Mouse (Mus musculus) stomach, postnatal 0 days (tissue): ENCODE data around the gene A730071L15Rik. TPM values are rescaled to one million over a fixed set of nuclear protein-coding genes. Genes with fewer than 3 reads are reported as not detected.

ENCODE experiments used
- ATAC-seq: fragments of 200-750 bp; cut with Nextera tagmentation; 2 replicates; pipeline ENCODE4 v1.8.0; 2017; ENCODE audit not compliant: low FRiP score, low TSS enrichment
- DNase-seq: peaks from one replicate; pipeline ENCODE4 v3.0.0-alpha.2; 2016; ENCODE audit warnings: low spot score
- H3K27ac ChIP-seq: fragments of 300-500 bp; sonication (generic); replicated peaks from 2 replicates; pipeline ENCODE4 v1.5.1; 2014; ENCODE audit warnings: mild to moderate bottlenecking, control low read depth
- H3K27me3 ChIP-seq: fragments of 300-500 bp; sonication (generic); 2 replicates; pipeline ENCODE4 v1.6.1; 2014; ENCODE audit warnings: low read length; ENCODE audit not compliant: control insufficient read depth, insufficient read depth
- H3K36me3 ChIP-seq: fragments of 300-500 bp; sonication (generic); 2 replicates; pipeline ENCODE4 v1.6.1; 2014; ENCODE audit warnings: low read length, mixed read lengths; ENCODE audit not compliant: control insufficient read depth, insufficient read depth
- H3K4me1 ChIP-seq: fragments of 300-500 bp; sonication (generic); replicated peaks from 2 replicates; pipeline ENCODE4 v1.6.1; 2014; ENCODE audit warnings: antibody characterized with exemption; ENCODE audit not compliant: control insufficient read depth, insufficient read depth
- H3K4me2 ChIP-seq: fragments of 300-500 bp; sonication (generic); replicated peaks from 2 replicates; pipeline ENCODE4 v1.6.1; 2014; ENCODE audit warnings: low read depth, mild to moderate bottlenecking, control low read depth, moderate library complexity
- H3K4me3 ChIP-seq: fragments of 300-500 bp; sonication (generic); 2 replicates; pipeline ENCODE4 v1.5.1; 2014; ENCODE audit warnings: low read depth, low read length, control low read depth
- H3K9ac ChIP-seq: fragments of 300-500 bp; sonication (generic); 2 replicates; pipeline ENCODE4 v1.6.1; 2014; ENCODE audit warnings: mild to moderate bottlenecking, low read length, control low read depth, mixed read lengths
- H3K9me3 ChIP-seq: fragments of 300-500 bp; sonication (generic); 2 replicates; pipeline ENCODE4 v1.6.1; 2016; ENCODE audit warnings: low read length; ENCODE audit not compliant: control insufficient read depth
- CTCF ChIP-seq: IDR thresholded peaks from 2 replicates; pipeline ENCODE4 v1.5.1; 2016; ENCODE audit warnings: antibody characterized with exemption, low read depth, mild to moderate bottlenecking, moderate library complexity
- EP300 ChIP-seq: optimal IDR thresholded peaks from 2 replicates; pipeline ENCODE3; 2016; ENCODE audit warnings: antibody characterized with exemption
- WGBS: fragments of 180-500 bp; shearing (Covaris S2); extraction: QIAGEN DNeasy Blood & Tissue Kit; methylation state at CpG from one replicate; pipeline ENCODE4 v1.1.7; 2014; 5-methylcytosine and 5-hydroxymethylcytosine counted together
- polyA plus RNA-seq: library from polyadenylated mRNA; unstranded; fragments of >200 nt; fragmentation: Nextera tagmentation; extraction: Ambion mirVana; gene quantifications from 2 replicates; pipeline ENCODE4 v1.2.1, GENCODE M21; 2015

A730071L15Rik gene
- polyA plus RNA-seq, 1 experiment from 2014 or later: 0.27 TPM

DNA sequence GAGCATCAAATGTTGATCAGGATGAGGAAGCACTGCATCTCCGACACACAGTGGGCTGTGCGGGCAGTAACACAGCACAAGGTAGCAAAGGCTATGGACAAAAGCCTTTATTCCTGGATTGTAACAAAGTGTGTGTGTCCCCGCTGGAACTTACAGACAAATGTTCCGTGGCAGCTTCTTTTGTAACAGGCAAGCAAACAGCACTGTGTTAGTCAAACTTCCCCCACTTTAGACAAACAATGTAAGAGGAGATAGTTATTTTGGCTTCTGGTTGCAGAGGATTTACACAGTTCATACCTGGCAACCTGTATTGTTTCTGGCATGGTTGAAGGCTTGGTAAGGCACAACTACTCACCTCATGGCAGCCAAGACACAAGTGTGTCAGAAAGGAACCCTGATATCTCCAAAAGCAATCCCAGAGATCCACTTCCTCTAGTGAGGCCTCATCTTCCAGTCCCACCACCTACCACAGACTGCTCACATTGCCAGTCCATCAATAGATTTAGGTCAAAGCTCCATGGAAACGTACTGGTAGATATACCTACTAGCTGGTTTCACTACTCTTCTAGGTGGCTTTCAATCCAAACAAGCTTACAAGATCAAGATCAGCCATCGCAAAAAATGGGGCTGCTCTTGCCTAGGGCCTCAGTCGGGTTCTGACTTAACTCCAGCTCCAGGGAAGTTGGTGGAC is 34.3 kb upstream of the A730071L15Rik start:
- no peaks in the 10 kb centered on the region for H3K9me3 ChIP-seq
- H3K4me2 ChIP-seq: no peak overlapping the region
- H3K36me3 ChIP-seq: no peaks in the 10 kb centered on the region
- H3K27ac ChIP-seq: no peak overlapping the region
- no peak for DNase-seq
- no peak overlapping the region for H3K4me3 ChIP-seq
- ATAC-seq: no peak
- H3K4me1 ChIP-seq: no peaks in the 10 kb centered on the region
- WGBS: 73% methylated on average over 7 of the region's 7 CpGs
- no peak overlapping the region for H3K9ac ChIP-seq
- TF ChIP-seq CTCF (no peak), EP300 (no peak)
- H3K27me3 ChIP-seq: no peaks in the 10 kb centered on the region

DNA sequence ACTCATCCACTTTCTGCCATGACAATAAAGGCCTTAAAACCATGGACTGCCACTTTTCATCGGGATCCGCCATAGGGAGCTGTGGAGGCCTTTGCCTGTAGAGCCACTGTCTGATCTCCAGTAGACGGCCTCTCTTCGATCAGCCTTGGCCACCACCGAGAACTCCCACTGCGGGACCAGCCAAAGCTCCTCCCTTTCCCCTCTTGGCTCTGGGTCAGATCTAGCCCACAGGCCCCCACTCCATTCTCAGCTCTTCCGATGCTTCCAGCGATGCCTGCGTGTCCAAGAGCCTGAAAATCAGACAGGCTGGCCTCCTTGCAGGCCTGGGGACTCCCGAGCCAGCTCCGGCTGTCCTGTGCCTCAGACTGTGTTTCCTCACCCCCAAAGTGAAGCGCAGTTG is 33.5 kb upstream of the A730071L15Rik start:
- Histone ChIP-seq H3K4me2 (no peak overlapping the region), H3K9me3 (no peaks in the 10 kb centered on the region), H3K4me1 (no peaks in the 10 kb centered on the region), H3K9ac (no peak overlapping the region), H3K27ac (no peak overlapping the region), H3K36me3 (no peaks in the 10 kb centered on the region), H3K4me3 (no peak overlapping the region), H3K27me3 (no peaks in the 10 kb centered on the region)
- DNase-seq (no peak), ATAC-seq (no peak)
- TF ChIP-seq EP300 (no peak), CTCF (no peak)
- 89% methylated on average over 12 of the region's 12 CpGs for WGBS

DNA sequence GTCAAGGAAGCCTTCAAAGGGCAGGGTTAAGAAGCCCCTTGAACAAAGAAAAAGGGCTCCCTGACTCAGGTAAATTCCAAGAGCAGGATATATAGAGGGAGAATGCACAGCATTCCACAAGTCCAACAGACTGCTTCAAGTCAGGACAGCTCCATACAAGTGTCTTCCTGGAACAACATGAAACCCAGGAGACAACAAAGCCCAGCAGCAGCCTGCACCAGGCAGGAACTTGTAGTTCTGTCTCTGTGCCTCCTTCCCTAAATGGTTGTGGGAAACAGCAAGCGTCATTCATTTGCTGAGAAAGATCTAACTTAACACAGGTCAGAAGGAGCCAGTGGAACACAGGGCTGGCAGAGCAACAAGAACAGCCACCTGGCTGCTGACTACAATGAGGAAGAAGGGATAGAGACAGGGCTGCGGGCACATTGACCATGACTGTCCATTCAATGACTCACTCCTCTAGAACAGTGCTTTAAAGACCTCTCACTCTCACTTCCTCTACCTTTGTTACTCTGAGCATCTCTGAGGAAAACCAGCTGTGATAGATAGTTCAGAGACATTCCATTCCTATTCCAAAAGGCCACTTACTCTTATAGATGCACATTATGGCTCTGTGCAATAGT is 30.7 kb upstream of the A730071L15Rik start:
- TF ChIP-seq EP300 (no peak), CTCF (no peak)
- H3K27me3 ChIP-seq: no peaks in the 10 kb centered on the region
- WGBS: 63% methylated on average over 2 of the region's 2 CpGs
- no peak overlapping the region for H3K4me3 ChIP-seq
- no peak overlapping the region for H3K27ac ChIP-seq
- ATAC-seq (0 out of 2 replicates have a peak, but pooled peaks have one; percentile 18), DNase-seq (no peak)
- no peaks in the 10 kb centered on the region for H3K9me3 ChIP-seq
- no peak overlapping the region for H3K4me2 ChIP-seq
- no peaks in the 10 kb centered on the region for H3K4me1 ChIP-seq
- H3K9ac ChIP-seq: no peak overlapping the region
- no peaks in the 10 kb centered on the region for H3K36me3 ChIP-seq

DNA sequence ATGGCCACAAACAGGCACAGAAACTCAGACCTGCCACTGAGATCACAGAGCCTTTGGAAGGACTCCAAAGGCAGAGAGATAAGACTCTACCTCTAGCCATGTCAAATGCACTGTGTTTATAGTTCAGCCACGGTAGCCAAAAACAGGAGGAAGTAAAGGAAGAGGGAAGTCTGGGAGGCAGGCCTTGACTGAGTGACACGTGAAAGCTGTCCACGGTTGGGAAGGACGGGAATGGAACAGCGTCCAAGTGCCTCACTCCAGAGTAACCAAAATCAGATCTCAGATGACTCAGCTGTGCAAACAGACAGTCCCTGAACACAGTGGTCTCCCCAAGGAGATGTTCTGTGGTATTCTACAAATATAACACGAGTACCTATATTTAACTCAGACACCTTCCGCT is 25.1 kb upstream of the A730071L15Rik start:
- TF ChIP-seq EP300 (no peak), CTCF (no peak)
- H3K4me2 ChIP-seq: peak overlapping the region; percentile 8; the same call in 1 of the 2 replicates
- DNase-seq: no peak
- no peak for ATAC-seq
- no peaks in the 10 kb centered on the region for H3K36me3 ChIP-seq
- H3K4me1 ChIP-seq: peaks cover 10% of the 10 kb centered on the region
- peak overlapping the region; percentile 24; the same call in 1 of the 2 replicates for H3K27ac ChIP-seq
- 33% methylated on average over 7 of the region's 7 CpGs for WGBS
- no peaks in the 10 kb centered on the region for H3K9me3 ChIP-seq
- no peaks in the 10 kb centered on the region for H3K27me3 ChIP-seq
- no peak overlapping the region for H3K9ac ChIP-seq
- no peak overlapping the region for H3K4me3 ChIP-seq

DNA sequence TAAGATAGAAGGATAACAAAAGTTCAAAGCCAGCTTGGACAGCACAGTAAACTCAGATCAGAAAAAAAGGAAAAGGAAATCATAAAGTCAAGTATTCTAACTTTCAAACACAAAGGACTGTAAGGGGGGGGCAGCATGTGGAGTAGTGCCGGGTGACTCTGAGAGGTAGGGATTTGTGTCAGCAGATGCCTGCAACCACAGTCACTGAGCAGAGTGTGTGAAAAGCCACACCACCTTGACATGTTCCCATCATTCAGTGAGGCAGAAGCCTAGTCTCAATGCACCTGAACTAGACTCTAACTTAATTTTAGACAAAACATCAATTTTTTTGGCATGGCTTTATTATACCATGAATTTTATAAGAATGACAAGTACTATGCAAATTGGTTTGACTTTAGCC is 24.3 kb upstream of the A730071L15Rik start:
- Histone ChIP-seq H3K4me2 (no peak overlapping the region), H3K4me3 (no peak overlapping the region), H3K36me3 (no peaks in the 10 kb centered on the region), H3K9me3 (no peaks in the 10 kb centered on the region), H3K27ac (no peak overlapping the region), H3K27me3 (no peaks in the 10 kb centered on the region), H3K9ac (no peak overlapping the region), H3K4me1 (peaks cover 10% of the 10 kb centered on the region)
- TF ChIP-seq EP300: no peak
- TF ChIP-seq CTCF: no peak
- no peak for ATAC-seq
- DNase-seq: no peak
- 46% methylated on average over 1 of the region's 1 CpGs for WGBS

DNA sequence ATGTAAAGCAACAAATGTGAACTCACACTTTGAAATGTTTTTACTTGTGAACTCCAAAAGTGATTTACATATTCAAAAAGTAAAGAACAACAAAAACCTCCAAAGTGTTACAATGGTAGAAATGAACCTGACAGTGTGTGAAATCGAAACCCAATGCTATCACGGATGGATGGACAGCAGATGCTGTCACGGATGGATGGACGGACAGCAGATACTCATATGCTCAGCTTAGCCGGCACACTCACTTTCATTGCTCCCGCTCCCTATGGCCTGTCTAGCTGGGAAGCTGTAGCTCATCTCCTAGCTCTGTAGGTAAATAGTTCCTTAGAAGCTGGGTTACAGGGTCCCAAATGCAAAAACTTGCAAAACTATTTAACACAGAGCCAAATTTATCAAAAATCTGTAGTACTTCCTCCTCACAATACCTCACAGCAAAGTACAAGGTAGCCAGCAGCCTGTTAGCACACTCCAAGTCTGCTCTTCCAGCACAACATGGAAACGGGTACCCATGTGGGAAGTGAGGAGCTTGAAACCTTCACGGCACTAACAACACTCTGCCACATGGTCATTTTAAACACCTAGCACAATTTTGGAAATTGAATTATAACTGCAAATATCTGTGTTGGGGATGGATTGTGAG is 21.9 kb upstream of the A730071L15Rik start:
- ATAC-seq (no peak), DNase-seq (no peak)
- no peaks in the 10 kb centered on the region for H3K27me3 ChIP-seq
- no peak overlapping the region for H3K4me2 ChIP-seq
- no peak overlapping the region for H3K27ac ChIP-seq
- H3K4me1 ChIP-seq: peaks cover 10% of the 10 kb centered on the region
- no peaks in the 10 kb centered on the region for H3K36me3 ChIP-seq
- no peak overlapping the region for H3K9ac ChIP-seq
- TF ChIP-seq EP300: no peak
- no peak for TF ChIP-seq CTCF
- no peak overlapping the region for H3K4me3 ChIP-seq
- H3K9me3 ChIP-seq: no peaks in the 10 kb centered on the region
- WGBS: 83% methylated on average over 8 of the region's 8 CpGs
